Mouse (Mus musculus): ENCODE data around the gene Gmppb. TPM values are rescaled to one million over a fixed set of nuclear protein-coding genes. Genes with fewer than 3 reads are reported as not detected.
"Not testable (repeated sequence)": the region's sequence is repeated elsewhere in the genome, so short reads cannot be mapped to it uniquely, and the experiment has no call there.

Gmppb gene
- total RNA-seq (2022), result 10 to 100 TPM; 13.9 to 17.6 (median 14.8) TPM

GRCm38 (mm10) chr9:108049016-108049455 is at the start of gene Gmppb:
TSS of gene Gmppb (plus strand) at chr9:108049242.
- peak; percentile 84 to 97 for DNase-seq (ENCODE audit: low spot score in 2 of 2)

GRCm38 (mm10) chr9:108001922-108002770 is 46.9 kb upstream of the Gmppb start, which contains the start of gene Ip6k1:
TSS of gene Ip6k1 (plus strand) at chr9:108002501.
- peak; percentile 100 for DNase-seq (ENCODE audit: low spot score in 2 of 2)

GRCm38 (mm10) chr9:108002778-108003530 is 46.1 kb upstream of the Gmppb start:
- DNase-seq (ENCODE audit: low spot score in 2 of 2), result no peak

GRCm38 (mm10) chr9:108003531-108003890 is 45.5 kb upstream of the Gmppb start:
- no peak for DNase-seq (ENCODE audit: low spot score in 2 of 2)

- DNase-seq (ENCODE audit: low spot score in 2 of 2), result no peak
These were observed 41.0 kb upstream of the Gmppb start for GRCm38 (mm10) chr9:108008041-108008440.

- no peak for DNase-seq (ENCODE audit: low spot score in 2 of 2)
These were observed 38.7 kb upstream of the Gmppb start for GRCm38 (mm10) chr9:108010385-108010784.

GRCm38 (mm10) chr9:108013577-108013976 is 35.5 kb upstream of the Gmppb start:
- not testable (repeated sequence) for DNase-seq (ENCODE audit: low spot score in 2 of 2)

- peak in 1 of 2 experiments; percentile 34 for DNase-seq (ENCODE audit: low spot score in 2 of 2)
These were observed 31.9 kb upstream of the Gmppb start for GRCm38 (mm10) chr9:108017127-108017526.

GRCm38 (mm10) chr9:108020741-108021140 is 28.3 kb upstream of the Gmppb start:
- no peak for DNase-seq (ENCODE audit: low spot score in 2 of 2)

GRCm38 (mm10) chr9:108023216-108023615 is 25.8 kb upstream of the Gmppb start:
- DNase-seq (ENCODE audit: low spot score in 2 of 2), result no peak

GRCm38 (mm10) chr9:108026584-108026983 is 22.5 kb upstream of the Gmppb start:
- DNase-seq (ENCODE audit: low spot score in 2 of 2), result no peak

GRCm38 (mm10) chr9:108027867-108028266 is 21.2 kb upstream of the Gmppb start:
- DNase-seq (ENCODE audit: low spot score in 2 of 2), result no peak

- no peak for DNase-seq (ENCODE audit: low spot score in 2 of 2)
These were observed 16.9 kb upstream of the Gmppb start for GRCm38 (mm10) chr9:108032126-108032525.

- DNase-seq (ENCODE audit: low spot score in 2 of 2), result no peak
These were observed 13.5 kb upstream of the Gmppb start for GRCm38 (mm10) chr9:108035331-108036156.

GRCm38 (mm10) chr9:108044751-108045492 is 4.1 kb upstream of the Gmppb start:
- DNase-seq (ENCODE audit: low spot score in 2 of 2), result no peak

- DNase-seq (ENCODE audit: low spot score in 2 of 2), result no peak
These were observed 2.5 kb upstream of the Gmppb start for GRCm38 (mm10) chr9:108046582-108046981.

- no peak for DNase-seq (ENCODE audit: low spot score in 2 of 2)
These were observed 1.2 kb upstream of the Gmppb start for GRCm38 (mm10) chr9:108047601-108048565.

- no peak for DNase-seq (ENCODE audit: low spot score in 2 of 2)
These were observed 481 bp upstream of the Gmppb start for GRCm38 (mm10) chr9:108048566-108048955.

- DNase-seq (ENCODE audit: low spot score in 2 of 2), result no peak
These were observed 664 bp downstream of the Gmppb start for GRCm38 (mm10) chr9:108049561-108050251.

All from left cerebral cortex, adult 8-10 months (tissue).